Mouse (Mus musculus) cerebellum, adult (tissue): ENCODE measurements at regions not wholly inside any gene's neighbourhood (a gene's known extent, or its start where the extent isn't known, plus 50 kb on each side); places are given as distances from the start of the nearest gene placed in this dataset.

ENCODE experiments used
- ATAC-seq: cut with Nextera tagmentation; 2 replicates; pipeline ENCODE4 v1.9.2; 2017; ENCODE audit warnings: mild to moderate bottlenecking, moderate library complexity, mixed read lengths; ENCODE audit not compliant: insufficient number of reproducible peaks, low FRiP score, low TSS enrichment

DNA sequence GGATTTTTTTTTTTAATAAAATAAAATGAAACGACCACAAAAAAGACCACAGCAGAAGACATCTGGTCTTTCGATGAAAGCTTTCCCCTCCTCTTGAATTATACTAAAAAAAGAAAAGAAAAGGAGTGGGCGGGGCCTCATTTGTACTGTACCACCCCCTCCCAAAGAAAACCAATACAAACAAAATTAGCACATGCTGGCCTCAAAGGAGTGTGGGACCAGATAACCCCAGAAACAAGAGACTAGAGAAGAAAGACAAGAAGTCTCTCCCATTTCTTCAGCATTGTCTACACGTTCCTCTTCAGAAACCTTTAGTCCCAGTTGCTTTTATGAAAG, 174.5 kb upstream of the Lpp start:
- no peak for ATAC-seq

DNA sequence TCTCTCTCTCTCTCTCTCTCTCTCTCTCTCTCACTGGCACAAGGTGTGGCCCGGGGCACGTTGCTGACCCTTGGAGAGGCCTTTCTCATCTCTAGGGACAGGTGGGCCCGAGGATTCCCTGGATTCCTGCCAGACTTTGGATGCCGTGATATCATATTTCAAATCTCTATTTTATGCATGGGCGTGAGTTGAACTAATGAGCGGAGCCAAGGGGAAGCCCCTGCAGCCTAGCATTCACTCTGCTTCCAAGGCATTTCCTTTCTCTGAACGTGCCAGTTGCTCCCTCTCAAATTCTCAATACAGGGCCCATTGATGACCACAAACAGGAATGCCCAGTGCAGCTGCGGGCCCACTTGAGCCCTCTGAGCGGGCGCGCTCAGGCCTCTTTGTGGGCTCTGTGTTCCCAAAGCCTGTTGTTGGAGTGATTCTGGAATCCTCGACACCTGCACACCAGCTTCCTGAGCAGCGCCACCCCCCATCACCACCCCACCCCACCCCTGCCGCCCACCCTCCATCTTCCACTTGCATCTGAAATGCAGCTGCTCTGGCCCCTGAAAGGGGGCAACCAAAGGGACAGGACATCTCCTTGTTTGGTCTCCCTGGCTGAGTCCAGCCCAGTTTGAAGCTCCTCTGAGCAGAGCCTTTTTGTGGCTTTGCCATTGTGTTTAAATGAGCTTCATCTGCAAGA, 175.0 kb upstream of the Lpp start:
- ATAC-seq: no peak

DNA sequence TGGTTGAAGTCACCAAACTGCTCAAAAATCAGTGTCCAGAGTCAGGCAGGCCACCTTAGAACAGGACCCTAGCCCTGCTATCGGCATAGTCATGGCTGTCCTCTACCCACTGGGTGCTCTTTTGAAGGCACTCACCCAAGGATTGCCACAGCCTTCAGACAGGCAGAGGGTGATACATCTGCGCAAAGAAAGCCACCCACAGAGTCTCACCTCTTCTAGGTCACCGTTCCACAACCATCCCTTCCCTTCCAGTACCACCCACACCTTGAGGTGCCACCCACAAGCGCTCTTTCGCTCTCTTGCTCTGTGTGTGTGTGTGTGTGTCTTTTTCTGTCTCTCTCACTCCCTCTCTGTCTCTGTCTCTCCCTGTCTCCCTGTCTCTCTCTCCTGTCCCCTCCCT, 176.5 kb upstream of the Lpp start:
- ATAC-seq: no peak

DNA sequence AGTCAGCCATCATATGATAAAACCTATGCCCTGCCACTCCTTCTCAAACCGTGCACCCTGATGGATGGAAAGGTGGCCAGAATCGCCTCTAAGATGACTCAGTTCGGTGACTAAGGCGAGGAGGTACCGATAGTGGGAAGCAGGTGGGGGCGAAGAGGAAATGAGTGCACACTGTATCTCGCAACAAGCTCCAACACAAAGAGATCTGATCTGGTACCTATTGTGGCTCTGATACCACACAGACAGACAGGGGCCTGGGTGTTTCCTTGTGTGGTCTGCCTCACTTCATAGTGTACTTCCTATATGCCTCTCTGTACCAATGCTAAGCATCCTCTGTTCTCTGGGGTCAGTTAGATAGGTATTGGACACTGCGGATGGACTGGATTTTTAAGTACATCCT, 178.0 kb upstream of the Lpp start:
- no peak for ATAC-seq

DNA sequence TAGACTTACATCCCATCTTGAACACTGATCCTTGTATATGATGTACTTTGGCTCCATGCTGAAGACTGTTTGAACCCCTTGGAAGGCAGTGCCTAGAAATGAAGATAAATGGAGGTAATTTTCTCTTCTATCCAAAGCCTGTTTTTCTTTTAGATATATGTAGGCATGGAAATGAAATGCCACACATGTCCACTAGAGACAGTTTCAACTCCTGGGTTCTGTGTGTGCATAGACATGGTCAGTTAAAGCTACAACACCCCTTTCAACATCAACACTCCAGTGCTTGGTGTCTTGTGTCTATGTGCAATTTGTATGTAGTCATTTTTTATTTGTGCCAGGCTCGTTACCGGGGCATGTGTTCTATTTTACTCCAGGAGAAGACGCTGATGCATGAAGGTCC, 179.7 kb upstream of the Lpp start:
- no peak for ATAC-seq

DNA sequence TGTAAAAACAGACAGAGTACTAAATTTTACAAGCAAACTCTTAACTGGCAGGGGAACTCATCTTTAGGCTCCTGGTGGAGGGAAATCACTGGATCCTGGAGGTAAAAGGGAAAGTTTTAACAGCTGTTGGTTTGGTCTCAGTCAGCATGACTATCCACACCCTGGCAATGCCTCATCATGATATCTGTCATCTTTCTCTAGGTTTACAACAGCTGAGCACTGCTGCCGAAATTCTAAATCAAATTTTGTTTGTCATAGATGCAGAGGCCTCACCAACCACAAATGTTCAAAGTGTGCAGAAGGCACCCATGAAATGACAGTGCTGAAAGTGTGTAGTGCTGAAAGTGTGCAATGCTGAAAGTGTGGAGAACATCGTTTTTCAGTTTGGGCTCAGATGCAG, 180.6 kb upstream of the Lpp start:
- ATAC-seq: no peak

DNA sequence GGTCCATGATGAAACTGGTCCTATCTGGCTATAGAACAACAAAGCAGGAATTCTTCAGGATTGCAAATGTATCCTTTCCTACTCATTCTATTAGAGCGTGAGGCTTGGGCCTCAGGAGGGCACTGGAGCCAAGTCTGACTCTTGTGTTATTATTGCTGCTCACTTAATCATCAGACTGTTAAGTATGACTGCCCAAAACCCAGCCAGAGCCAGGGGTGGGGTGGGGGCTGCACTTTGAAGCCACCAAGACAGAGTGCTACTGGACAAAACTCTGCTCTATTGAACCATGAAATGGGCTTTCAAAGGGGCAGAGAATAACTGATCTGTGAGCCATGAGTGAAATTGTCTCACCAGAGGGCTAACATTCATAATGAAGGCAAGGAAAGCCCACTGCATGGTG, 181.7 kb upstream of the Lpp start:
- no peak for ATAC-seq

DNA sequence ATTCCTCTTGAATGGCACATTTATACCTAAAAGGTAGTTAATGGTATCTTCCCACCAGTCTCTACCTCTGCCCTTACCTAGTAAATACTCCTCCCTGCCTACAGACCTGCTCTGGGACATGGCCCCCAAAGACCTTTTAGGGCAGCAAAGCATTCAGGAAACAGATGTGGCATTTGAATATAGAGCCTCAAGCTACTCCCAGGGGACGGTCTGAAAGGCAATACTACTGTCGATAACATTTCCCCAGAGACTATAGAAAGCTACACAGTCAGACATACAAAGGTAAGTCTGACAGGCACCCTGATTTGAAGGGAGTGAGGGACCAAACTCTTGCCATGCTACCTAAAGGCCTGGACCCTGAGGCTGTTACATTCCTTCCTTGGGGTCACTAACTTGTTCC, 184.4 kb upstream of the Lpp start:
- ATAC-seq: no peak

DNA sequence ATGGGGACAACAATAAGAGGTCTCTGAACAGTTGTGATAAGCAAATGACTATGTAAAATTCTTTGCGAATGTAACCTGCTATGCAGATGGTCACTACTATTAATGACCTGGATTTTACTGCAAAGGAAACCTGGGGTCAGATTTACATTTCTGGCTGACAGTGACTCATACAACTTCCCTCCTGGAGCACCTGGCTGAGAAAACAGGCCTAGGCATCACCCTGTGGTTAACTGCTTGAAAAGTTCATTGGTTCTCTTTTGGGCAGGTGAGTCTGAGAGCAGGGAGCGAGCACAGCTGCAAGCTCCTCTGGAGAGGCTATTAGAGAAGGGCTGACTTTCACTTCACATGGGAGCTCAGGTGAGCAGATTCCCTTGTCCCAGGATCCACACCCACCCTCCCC, 185.2 kb upstream of the Lpp start:
- no peak for ATAC-seq

DNA sequence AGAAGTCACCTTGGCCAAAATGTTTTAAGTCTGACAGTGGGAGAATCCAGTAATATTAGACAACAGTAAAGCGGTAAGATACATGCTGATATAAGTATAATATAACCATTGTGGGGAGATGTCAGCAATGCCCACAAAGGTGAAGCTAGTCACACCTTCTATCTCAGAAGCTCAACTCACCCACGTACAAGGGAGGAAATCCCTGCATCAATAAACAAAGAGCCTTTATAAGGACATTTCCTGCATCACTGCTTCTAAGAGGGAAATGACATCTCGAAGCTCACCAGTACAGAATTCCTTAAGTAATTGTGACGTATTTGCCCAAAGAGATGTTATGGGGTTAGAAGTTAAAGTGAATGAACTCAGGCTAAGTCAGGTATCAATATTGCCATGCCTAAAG, 186.3 kb upstream of the Lpp start:
- ATAC-seq: no peak

DNA sequence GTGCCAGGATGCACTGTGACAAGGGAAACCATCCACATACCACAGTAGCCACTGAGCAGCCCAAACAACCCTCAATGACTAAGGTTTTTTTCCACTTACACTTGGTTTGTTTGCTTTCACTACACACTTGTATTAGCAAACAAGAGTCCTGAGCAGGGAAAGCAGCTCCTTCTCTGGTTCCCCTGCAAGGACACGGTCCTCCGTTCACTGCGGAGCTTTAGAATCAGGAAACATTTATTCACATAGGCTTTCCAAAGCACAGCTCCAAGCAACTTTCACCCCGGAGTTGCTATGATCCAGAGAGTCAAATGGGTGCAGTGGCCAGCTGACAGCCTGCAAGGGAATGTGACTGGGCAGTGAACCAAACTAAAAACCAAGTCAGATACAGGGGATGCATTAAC, 186.8 kb upstream of the Lpp start:
- no peak for ATAC-seq

DNA sequence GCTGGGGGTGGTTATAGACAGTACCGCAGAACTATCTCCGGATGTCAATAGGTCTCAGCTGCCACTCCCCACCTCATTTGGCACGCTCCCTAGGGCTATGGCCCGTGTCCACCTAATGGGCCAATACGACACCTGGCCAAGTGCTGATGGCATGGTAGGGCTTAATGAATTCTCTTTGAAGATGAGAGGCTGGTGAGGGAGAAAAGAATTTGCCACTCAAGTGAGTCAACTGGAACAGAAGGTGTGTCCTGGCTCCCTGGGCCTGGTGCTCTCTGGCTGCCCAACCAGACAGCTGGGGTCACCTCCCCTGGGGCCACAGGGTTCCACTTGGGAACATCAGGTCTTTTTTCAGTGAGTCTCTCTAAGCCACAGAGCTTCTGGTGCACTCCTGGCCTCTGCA, 187.7 kb upstream of the Lpp start:
- ATAC-seq: peak; percentile 46; the same call in 1 of the 2 replicates

DNA sequence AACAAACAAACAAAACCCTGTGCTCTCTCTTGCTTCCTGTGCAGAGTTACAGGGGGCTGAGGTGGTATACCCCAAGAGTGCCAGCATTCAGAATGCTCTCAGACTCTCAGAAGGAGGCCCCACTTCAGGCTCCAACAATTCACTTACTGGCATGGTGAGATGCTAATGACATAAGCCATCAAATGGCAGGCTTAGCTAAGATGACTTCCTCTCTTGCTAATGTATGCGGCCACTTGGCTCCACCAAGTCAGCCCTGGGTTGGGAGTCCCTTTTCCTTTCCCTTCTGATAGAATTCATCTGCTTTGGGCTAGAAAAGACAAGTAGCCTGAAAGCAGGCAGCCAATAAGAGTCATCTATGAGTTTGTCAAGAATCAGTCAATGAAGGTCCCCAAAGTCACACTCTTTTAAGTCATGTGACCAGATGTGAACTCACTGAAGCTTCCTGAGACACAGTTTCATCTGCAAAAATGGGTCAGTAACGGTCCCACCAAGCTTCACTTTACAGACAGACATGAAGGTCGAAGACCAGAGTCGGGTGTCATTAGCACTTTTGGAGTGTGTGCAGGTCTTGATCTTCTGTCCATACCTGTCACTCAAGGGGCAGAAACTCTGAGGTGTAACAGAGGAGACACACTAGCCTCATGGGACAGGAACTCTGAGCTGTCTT, 189.1 kb upstream of the Lpp start:
- ATAC-seq: no peak

DNA sequence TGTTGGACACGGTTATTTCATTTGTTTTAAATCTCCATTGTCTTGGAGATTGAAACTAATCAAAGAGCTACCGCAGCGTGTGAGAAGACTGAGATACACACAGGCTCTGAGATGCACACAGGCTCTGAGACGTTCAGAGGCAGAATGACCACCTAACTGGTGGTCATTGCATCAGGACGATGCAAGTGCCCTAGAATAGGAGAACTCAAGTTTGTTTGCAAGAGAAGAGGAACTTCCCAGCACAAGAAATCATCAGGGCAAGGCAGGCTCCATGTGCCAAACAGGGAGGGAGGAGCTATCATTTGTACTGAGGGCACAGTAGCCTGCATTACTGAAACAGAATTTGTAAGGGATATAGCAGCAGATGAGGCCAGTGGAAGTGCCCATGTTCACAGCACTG, 190.7 kb upstream of the Lpp start:
- ATAC-seq: no peak

DNA sequence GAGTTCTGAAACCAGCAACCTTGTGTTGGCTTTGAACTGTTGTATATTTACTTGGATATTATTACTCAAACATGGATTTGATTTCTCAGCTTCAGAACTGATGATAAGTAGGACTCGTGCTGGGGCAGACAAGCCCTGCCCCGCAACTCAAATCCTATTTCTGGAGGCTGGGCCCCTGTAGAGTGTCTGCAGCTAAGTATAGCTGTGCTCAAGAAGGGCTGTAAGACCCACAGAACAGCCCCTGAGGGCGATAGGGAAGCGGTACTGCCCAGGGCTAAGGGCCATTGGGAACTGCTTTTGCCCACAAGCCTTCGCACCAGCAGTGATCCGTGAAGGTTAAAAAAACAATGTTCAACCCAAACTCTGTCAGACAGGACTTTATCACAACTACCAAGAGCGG, 191.9 kb upstream of the Lpp start:
- no peak for ATAC-seq

DNA sequence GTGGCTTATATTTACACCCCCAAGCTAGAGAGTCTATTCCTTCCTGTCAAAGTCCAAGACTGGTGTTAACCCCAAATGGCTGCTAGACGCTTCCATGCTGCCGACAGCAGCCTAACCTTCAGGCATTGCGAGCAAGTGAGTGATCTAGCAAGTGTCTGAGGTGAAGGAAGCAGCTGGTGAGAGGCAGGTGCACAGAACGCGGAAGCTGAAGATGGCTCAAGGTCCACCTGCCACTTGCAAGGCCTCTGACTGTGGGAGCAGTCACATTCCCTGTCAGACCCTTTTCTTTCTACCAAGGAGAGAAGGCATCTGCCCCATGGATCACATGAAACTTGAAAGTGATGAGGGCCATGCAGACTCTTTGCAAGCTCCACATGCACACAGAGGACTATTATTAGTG, 193.1 kb upstream of the Lpp start:
- ATAC-seq: no peak

DNA sequence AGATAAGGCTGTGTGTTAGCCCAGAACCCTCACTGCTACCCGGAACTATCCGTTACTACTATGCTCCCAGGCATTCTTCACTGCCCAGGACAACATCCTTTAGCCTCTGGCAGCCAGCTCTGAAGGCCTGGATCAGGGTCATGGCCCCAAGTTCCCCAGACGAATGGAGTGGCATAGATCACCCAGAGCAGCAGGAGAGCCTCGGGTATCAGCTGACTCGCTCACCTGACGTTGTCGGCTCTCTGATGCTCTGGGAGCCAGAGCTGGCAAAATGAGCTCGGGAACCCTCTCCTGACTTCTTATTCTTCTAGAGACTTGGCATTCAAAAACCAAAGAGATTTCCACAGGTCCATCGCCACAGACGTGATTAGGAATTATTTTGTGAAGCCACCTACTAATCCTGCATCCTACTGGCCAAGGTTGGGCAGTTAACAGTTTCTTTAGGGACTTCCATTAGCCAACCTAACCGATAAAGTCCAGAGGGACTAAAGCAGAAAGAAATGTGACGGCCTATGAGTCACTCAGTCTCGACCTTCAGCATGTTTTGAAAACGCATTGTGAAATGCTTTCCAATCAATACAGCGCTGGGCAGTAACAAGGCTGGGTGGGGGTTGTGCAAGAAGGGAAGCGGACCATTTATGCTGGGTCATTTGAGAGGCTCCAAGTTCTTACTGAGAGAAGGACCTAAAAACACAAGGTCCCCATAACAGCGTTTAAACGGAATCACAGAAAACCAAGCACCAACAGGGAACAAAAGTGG, 193.7 kb upstream of the Lpp start:
- no peak for ATAC-seq

DNA sequence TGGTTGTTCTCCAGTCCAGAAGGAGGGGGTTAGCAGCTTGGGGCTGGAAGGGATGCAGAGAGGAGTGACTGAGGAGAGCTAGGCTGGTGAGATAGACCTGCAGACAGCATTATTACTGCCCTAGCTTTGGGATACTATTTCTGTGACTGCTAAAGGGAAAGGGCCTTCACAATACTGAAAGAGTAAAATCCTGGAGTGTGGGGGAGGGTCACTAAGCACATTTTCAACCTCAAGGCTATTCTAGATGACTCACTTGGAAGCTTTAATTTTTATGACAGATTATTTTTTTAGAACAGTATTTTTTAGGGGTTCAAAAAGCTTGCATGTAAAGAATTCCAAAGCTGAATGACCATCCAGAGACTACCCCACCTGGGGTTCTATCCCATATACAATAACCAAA, 195.0 kb upstream of the Lpp start:
- no peak for ATAC-seq

DNA sequence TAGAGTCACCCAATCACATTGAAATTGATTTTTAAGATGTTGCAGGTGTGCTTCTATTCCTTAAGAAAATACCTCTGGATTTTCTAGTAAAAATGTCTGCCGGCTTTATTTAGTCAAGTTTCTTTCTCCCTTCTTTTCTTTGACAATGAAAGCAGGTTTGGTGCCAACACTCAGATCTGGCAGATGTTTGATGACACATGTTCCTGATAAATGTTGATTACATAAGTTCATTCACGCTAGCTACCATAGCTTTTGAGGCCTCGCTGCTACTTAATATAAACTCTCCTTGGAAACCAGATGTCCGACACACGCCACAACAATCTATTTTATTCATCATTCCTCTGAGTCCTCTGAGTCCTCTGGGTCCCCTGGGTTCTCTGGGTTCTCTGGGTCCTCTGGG, 195.7 kb upstream of the Lpp start:
- no peak for ATAC-seq

DNA sequence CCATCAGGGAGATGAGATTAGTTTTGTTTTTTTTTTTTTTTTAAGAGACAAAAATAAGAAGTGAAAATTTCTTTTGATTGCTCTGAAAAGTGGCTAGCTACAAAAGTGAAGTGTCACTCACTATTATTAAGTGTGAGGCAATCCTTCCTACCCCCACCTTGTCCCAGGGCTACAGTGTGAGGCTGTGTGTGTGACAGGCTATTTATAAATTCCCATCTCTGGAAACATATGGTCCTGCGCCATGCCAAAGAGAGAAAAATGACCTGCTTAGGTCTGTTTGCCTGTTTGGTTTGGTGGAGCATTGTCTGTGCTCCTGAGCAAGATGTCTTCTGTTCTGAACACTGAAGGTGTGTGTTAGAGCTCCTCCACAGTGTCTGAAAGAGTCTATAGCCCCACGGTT, 199.4 kb upstream of the Lpp start:
- ATAC-seq: peak; percentile 89

DNA sequence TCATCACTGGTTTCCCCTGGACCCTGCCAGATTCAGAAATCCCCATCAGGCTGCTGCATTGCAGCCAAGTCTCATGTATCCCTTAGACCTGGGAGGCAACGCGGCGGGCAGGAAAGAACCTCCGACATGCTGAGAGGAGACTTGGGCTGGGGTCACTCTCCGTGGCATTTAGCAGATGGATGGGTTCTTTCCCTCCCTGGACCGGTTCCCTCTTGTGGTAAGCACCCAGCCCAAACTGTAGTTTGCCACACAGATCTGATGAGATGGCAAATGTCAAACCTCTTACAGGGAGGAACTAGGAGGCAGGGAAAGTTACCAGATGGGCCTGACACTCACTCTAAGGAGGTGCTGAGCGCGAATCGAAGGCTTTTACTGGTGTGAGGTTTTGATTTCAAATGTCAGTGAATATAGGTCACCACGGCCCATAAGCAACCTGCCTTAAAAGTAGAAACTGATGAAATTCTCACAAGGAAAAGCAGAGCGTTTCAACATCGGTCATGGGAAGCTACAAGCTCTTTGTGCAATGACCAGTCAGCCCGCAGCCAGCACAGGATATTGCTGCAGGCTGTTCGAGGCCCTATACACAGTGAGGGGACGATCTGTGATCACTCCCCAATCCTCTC, 199.9 kb upstream of the Lpp start:
- peak; percentile 62 for ATAC-seq
